Mouse (Mus musculus): ENCODE results near the gene Dtx3.

DNA sequence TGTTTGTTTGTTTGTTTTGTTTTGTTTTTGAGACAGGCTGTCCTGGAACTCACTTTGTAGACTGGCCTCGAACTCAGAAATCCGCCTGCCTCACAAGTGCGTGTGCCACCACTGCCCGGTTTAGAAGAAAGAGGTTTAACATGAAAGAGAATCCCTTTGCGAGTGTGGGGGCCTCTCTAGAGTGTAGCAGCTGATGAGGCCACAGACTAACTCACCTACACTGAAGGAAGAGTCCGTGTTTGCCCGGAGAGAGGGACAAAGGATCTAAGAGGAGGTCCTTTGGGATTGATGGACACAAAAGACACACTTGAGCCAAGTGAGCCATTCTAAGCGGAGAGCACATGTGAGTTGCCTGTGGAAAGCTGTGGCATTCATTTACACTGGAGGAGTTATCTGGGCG lies 18.3 kb downstream of the Dtx3 start:
- TF ChIP-seq POLR2A (IDR thresholded peaks at IDR 0.05; ENCODE audit: insufficient read depth, low read depth, low read length) (no peak), CTCF (IDR thresholded peaks at IDR 0.05; ENCODE audit: insufficient read depth, low read depth, low read length) (no peak)

All from olfactory bulb, adult 2 months (tissue).